Mouse (Mus musculus) liver, embryonic 16.5 days (tissue): ENCODE data around the gene Ccdc85c. TPM values are rescaled to one million over a fixed set of nuclear protein-coding genes. Genes with fewer than 3 reads are reported as not detected.
A peak's percentile ranks its signal among the peaks of the same experiment; 100 is the strongest.

ENCODE experiments used
- ATAC-seq: fragments of 200-750 bp; cut with Nextera tagmentation; 2 replicates; pipeline ENCODE4 v1.8.0; 2017; ENCODE audit warnings: low read depth, mild to moderate bottlenecking, moderate number of reproducible peaks, moderate library complexity
- H3K27ac ChIP-seq: fragments of 300-500 bp; sonication (generic); 2 replicates; pipeline ENCODE4 v1.5.1; 2014; ENCODE audit warnings: mild to moderate bottlenecking, low read length
- H3K27me3 ChIP-seq: fragments of 300-500 bp; sonication (generic); 2 replicates; pipeline ENCODE4 v1.6.1; 2014; ENCODE audit warnings: low read depth, low read length, mixed read lengths; ENCODE audit not compliant: control insufficient read depth, insufficient read depth
- H3K36me3 ChIP-seq: fragments of 300-500 bp; sonication (generic); 2 replicates; pipeline ENCODE4 v1.6.1; 2014; ENCODE audit warnings: mild to moderate bottlenecking; ENCODE audit not compliant: control insufficient read depth, insufficient read depth
- H3K4me1 ChIP-seq: fragments of 300-500 bp; sonication (generic); 2 replicates; pipeline ENCODE4 v1.6.1; 2014; ENCODE audit warnings: low read depth, low read length, mixed read lengths; ENCODE audit not compliant: control insufficient read depth
- H3K4me2 ChIP-seq: fragments of 300-500 bp; sonication (generic); 2 replicates; pipeline ENCODE4 v1.6.1; 2014; ENCODE audit warnings: low read depth, low read length, mixed read lengths
- H3K4me3 ChIP-seq: fragments of 300-500 bp; sonication (generic); 2 replicates; pipeline ENCODE4 v1.5.1; 2014; ENCODE audit warnings: low read depth, mild to moderate bottlenecking, low read length
- H3K9ac ChIP-seq: fragments of 300-500 bp; sonication (generic); 2 replicates; pipeline ENCODE4 v1.6.1; 2014; ENCODE audit warnings: low read depth, low read length
- H3K9me3 ChIP-seq: fragments of 300-500 bp; sonication (generic); replicated peaks from 2 replicates; pipeline ENCODE4 v1.6.1; 2016; ENCODE audit warnings: low read length; ENCODE audit not compliant: control insufficient read depth
- WGBS: fragments of 180-500 bp; shearing (Covaris S2); extraction: QIAGEN DNeasy Blood & Tissue Kit; methylation state at CpG from one replicate; pipeline ENCODE4 v1.1.7; 2014; ENCODE audit not compliant: insufficient replicate concordance; 5-methylcytosine and 5-hydroxymethylcytosine counted together
- polyA plus RNA-seq: library from polyadenylated mRNA; unstranded; fragments of >200 nt; fragmentation: Nextera tagmentation; extraction: Ambion mirVana; gene quantifications from 2 replicates; pipeline ENCODE4 v1.2.1, GENCODE M21; 2015

The Ccdc85c gene
- polyA plus RNA-seq, 1 experiment from 2014 or later = 1.3 TPM

GRCm38 (mm10) chr12:108221206-108221605 lies 54.0 kb downstream of the Ccdc85c start:
- Histone ChIP-seq H3K27me3 (no peaks in the 10 kb centered on the region), H3K27ac (no peak overlapping the region), H3K9me3 (no peaks in the 10 kb centered on the region), H3K4me1 (no peaks in the 10 kb centered on the region), H3K36me3 (no peaks in the 10 kb centered on the region), H3K4me2 (no peak overlapping the region), H3K9ac (no peak overlapping the region), H3K4me3 (no peak overlapping the region)
- WGBS = 58% methylated on average over 10 of the region's 10 CpGs
- ATAC-seq = 0 out of 2 replicates have a peak, but pooled peaks have one; percentile 18

GRCm38 (mm10) chr12:108220621-108221020 lies 54.6 kb downstream of the Ccdc85c start:
- no peaks in the 10 kb centered on the region for H3K36me3 ChIP-seq
- no peaks in the 10 kb centered on the region for H3K4me1 ChIP-seq
- no peak overlapping the region for H3K9ac ChIP-seq
- H3K4me2 ChIP-seq = no peak overlapping the region
- H3K27ac ChIP-seq = no peak overlapping the region
- WGBS = 77% methylated on average over 12 of the region's 12 CpGs
- ATAC-seq = no peak
- H3K4me3 ChIP-seq = no peak overlapping the region
- H3K9me3 ChIP-seq = no peaks in the 10 kb centered on the region
- no peaks in the 10 kb centered on the region for H3K27me3 ChIP-seq

- no peaks in the 10 kb centered on the region for H3K9me3 ChIP-seq
- H3K27me3 ChIP-seq = no peaks in the 10 kb centered on the region
- H3K4me2 ChIP-seq = no peak overlapping the region
- no peaks in the 10 kb centered on the region for H3K36me3 ChIP-seq
- no peaks in the 10 kb centered on the region for H3K4me1 ChIP-seq
- ATAC-seq = no peak
- 71% methylated on average over 21 of the region's 21 CpGs for WGBS
- no peak overlapping the region for H3K9ac ChIP-seq
- no peak overlapping the region for H3K4me3 ChIP-seq
- no peak overlapping the region for H3K27ac ChIP-seq
These were observed 55.2 kb downstream of the Ccdc85c start for GRCm38 (mm10) chr12:108219825-108220616.

GRCm38 (mm10) chr12:108219163-108219562 lies 56.1 kb downstream of the Ccdc85c start:
- Histone ChIP-seq H3K9me3 (no peaks in the 10 kb centered on the region), H3K4me1 (no peaks in the 10 kb centered on the region), H3K9ac (no peak overlapping the region), H3K4me3 (no peak overlapping the region), H3K36me3 (no peaks in the 10 kb centered on the region), H3K27me3 (no peaks in the 10 kb centered on the region), H3K4me2 (no peak overlapping the region), H3K27ac (no peak overlapping the region)
- WGBS = 60% methylated on average over 15 of the region's 15 CpGs
- ATAC-seq = no peak

DNA sequence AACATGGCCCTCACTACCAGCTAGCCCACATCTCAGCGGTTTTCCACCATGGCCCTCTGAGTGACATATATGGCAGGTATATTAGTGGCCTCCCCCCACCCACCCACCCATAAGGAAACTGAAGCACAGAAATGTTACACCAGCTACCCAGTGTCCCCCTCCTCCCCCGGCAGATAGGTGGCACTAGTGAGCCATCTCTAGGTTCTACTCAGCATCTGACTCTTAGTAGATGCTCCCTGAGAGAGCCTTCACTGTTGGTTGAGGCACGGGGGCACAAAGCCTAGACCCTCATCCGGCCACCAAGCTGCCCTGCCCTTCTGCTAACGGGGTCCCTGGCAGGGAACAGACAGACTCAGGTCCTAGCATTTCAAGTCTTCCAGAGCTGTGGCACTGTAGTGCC lies 57.7 kb downstream of the Ccdc85c start:
- H3K27ac ChIP-seq = no peak overlapping the region
- no peak overlapping the region for H3K4me3 ChIP-seq
- H3K4me1 ChIP-seq = no peaks in the 10 kb centered on the region
- ATAC-seq = no peak
- H3K4me2 ChIP-seq = no peak overlapping the region
- H3K27me3 ChIP-seq = no peaks in the 10 kb centered on the region
- 40% methylated on average over 5 of the region's 5 CpGs for WGBS
- no peaks in the 10 kb centered on the region for H3K9me3 ChIP-seq
- no peak overlapping the region for H3K9ac ChIP-seq
- no peaks in the 10 kb centered on the region for H3K36me3 ChIP-seq

DNA sequence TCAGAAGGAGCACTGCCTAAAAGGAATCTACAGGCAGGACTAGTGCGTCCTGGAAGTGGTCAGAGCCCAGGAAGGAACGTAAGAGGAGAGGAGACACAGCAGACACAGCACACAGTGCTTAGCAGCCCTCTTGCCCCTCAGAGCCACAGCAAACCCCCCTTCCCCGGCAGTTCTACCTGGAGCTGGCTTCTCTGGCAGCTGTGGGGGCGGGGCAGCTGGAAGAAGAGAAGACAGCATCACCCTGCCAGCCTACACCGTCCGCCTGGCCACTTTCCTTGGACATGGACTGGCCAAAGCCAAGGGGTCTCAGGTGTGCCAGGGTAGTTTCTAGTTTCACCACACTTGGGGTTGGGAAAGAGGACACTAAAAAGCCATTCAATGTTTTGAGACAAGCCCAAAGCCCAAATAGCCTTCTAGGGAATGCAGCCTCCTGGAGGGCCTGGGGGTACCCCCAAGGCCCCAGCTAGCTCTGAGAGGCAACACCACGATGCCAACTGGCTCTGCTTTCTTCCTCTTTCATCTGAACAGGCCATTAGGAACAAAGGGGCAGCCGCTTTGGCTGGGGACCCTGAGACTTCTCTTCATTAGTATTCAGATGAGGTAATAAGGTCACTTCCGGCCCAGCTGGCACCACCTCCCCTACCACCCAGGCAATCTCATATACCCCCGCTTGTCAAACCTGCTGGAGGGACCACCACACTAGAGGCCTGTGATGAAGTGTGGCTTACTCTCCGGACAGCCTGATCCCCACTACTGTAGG lies 58.4 kb downstream of the Ccdc85c start:
- H3K4me2 ChIP-seq = no peak overlapping the region
- no peak overlapping the region for H3K9ac ChIP-seq
- no peak overlapping the region for H3K27ac ChIP-seq
- H3K9me3 ChIP-seq = no peaks in the 10 kb centered on the region
- ATAC-seq = no peak
- 58% methylated on average over 11 of the region's 11 CpGs for WGBS
- H3K36me3 ChIP-seq = no peaks in the 10 kb centered on the region
- H3K4me3 ChIP-seq = no peak overlapping the region
- no peaks in the 10 kb centered on the region; the same call in 1 of the 2 replicates for H3K4me1 ChIP-seq
- no peaks in the 10 kb centered on the region for H3K27me3 ChIP-seq

- ATAC-seq = no peak
- Histone ChIP-seq H3K9ac (no peak overlapping the region), H3K9me3 (no peaks in the 10 kb centered on the region), H3K27me3 (no peaks in the 10 kb centered on the region), H3K4me2 (no peak overlapping the region), H3K4me1 (no peaks in the 10 kb centered on the region; the same call in 1 of the 2 replicates), H3K36me3 (no peaks in the 10 kb centered on the region), H3K4me3 (no peak overlapping the region), H3K27ac (no peak overlapping the region)
- 60% methylated on average over 8 of the region's 8 CpGs for WGBS
These were observed 60.1 kb downstream of the Ccdc85c start for GRCm38 (mm10) chr12:108215090-108215489.

DNA sequence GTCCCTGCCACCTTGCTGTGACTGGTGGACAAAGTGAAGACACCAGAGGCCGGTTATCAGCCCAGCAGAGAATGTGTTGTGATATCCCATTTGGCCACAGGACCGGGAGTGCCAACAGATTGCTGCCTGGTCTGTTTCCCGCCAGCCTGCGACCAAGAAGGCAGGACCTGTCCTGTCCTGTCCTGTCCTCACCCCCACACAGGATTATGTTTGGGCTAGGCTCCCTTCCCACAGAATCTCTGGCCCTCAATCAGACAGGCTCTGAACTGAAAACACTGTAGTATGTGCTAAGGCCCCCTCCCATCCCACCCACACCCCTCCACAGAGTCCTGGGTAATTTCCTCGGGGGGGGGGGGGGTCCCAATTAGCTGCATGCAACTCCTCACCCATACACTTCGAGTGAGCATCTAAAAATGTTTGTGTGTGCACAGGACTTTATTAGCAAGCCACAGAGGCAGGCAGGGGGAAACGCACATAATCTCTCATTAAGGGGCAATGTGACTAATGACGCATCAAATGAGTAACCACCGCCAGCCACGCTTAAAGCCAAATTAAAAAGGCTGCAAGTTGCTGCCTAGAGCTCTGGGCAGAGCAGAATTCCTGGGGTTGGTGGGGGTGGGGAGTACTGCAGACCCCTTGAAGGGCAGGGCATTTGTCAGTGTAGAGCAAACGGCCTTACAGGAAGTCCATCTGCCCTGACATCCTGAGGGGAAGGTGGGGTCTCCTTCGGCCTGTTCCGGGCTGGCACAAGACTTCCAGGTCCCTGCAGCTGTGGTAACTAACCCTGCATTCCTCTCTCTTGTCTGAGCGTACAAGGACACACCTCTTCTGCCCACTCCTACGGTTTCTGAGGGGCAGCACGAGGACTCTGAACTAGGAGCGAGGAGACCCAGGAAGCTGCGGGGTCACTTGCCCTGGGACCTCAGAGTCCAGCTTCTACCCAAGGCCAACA lies 61.9 kb downstream of the Ccdc85c start:
- Histone ChIP-seq H3K9ac (no peak overlapping the region), H3K36me3 (no peaks in the 10 kb centered on the region), H3K27ac (no peak overlapping the region), H3K4me3 (no peak overlapping the region), H3K4me1 (peaks cover 8% of the 10 kb centered on the region), H3K4me2 (no peak overlapping the region), H3K27me3 (no peaks in the 10 kb centered on the region), H3K9me3 (no peaks in the 10 kb centered on the region)
- 27% methylated on average over 18 of the region's 18 CpGs for WGBS
- no peak for ATAC-seq
